Mouse (Mus musculus) gastrocnemius, postnatal 25 days (tissue): ENCODE results near the gene Usp49. TPM values are rescaled to one million over a fixed set of nuclear protein-coding genes. Genes with fewer than 3 reads are reported as not detected.

Experiments
- DNase-seq: peaks from one replicate; pipeline ENCODE4 v3.0.0; 2022
- total RNA-seq, 2 experiments: library from RNA; stranded (reverse); gene quantifications; 1 replicate in 1 of 2; 2 replicates in 1 of 2; pipeline ENCODE4 v1.2.3; 2021

The Usp49 gene
- total RNA-seq, 2 experiments from 2014 or later: 2.2 to 2.8 TPM

GRCm38 (mm10) chr17:47693671-47694441, 63.4 kb downstream of the Usp49 start:
- peak; percentile 47 for DNase-seq

- no peak for DNase-seq
Measured at GRCm38 (mm10) chr17:47694442-47694502, 63.8 kb downstream of the Usp49 start, which contains the start of gene Gm21981. Gm21981 (minus strand) TSS chr17:47694455.

- DNase-seq: peak; percentile 96
Measured at GRCm38 (mm10) chr17:47694503-47695336, 64.2 kb downstream of the Usp49 start, which contains the start of gene Prickle4. Prickle4 (minus strand) TSS chr17:47694736.

GRCm38 (mm10) chr17:47695337-47695710, 64.8 kb downstream of the Usp49 start:
- DNase-seq: no peak

DNA sequence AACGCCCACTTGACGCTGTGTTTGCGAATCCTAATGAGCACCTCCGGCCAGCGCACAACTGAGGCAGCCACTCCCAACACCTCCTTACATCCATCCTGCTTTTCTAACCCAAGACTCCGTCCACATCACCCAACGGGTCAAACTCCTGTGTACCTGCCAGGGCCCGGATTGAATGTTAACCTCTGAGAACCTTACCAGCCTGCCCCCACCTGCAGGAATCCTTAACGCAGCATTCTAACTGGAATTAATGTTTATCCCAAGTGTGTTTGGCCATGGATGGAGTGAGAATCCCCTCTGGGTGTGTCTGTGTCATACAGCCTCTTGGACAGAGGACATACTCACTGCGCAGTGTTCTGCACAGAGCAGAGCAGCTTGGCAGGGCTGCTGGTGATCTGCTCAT, 67.7 kb downstream of the Usp49 start:
- DNase-seq: no peak

GRCm38 (mm10) chr17:47699055-47699454, 68.6 kb downstream of the Usp49 start:
- no peak for DNase-seq

DNA sequence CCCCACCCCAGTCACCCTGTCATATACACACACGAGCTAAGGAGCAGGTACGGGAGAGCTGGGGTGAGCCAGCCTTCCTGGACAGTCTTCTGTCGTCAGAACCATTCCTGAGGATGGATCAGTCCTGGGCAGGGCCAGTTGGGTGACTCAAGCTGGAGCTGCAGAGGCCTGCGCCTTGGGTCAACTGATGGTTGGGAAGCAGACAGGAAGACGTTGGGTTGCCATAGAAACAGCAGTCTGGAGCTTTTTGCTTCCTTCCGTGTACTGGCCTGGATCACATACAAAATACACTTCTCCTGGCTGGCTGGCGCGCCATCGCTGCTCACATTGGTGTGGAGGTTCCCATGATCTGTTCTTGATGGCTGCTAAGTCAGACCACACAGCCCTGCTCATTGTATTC, 71.3 kb downstream of the Usp49 start:
- DNase-seq: no peak

- no peak for DNase-seq
Measured at GRCm38 (mm10) chr17:47702548-47703345, 72.3 kb downstream of the Usp49 start.

GRCm38 (mm10) chr17:47703556-47703955, 73.1 kb downstream of the Usp49 start:
- no peak for DNase-seq

DNA sequence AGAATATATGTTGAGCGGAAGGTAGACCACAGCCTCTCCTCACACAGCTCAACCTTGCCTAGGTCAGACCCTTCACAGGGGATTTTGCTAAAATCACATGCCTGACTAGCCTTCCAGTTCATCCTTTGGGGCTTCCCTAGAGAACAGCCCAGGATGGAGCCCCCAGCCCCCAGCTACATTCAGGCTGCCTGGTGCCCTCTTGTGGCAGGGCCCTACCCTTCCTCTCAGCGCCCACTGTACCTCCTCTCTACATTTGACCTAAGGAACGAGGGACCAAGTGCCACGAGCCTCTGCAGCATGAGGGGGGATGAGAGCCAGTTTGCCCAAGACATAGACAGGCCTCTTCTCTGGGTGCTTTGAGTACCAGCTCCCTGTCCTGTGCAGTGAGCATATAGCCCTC, 74.2 kb downstream of the Usp49 start:
- DNase-seq: no peak

GRCm38 (mm10) chr17:47706196-47706595, 75.7 kb downstream of the Usp49 start:
- no peak for DNase-seq

DNA sequence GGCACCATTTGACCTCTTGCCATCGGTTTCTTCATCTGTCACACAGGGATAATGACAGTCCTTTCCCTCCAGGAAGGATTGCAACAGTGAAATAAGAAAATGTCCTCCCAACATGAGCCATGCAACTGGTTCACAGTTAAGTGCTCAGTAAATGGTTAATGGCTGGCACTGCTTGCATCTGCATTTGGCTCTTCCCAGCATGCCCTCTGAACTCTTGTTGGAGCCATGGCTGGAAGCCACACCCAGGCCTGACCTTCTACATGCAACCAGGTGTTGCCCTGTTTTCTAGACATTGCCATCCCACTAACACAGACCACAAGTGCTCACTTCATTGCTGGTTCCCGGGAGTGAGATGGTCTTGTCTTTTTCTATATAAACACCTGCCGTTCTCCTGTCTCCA, 77.5 kb downstream of the Usp49 start:
- no peak for DNase-seq

DNA sequence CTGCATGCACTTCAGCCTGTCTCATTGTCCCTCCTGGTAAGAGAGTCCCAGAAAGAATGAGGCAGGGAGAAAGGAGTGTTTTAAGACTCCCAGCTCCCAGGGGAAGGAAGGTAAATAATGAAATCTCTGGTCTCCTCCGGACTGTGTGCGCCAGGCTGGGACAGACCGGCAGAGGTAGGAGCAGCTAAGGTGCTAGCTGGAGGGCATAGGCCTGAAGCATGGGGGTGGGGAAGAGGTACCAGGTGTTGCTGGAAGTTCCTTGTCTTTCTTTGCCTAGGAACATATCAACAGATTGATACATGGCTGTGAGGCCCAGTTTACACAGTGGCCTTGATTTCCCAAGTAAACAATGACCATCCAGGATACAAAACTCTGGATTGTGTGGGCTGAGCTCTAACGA, 78.5 kb downstream of the Usp49 start:
- no peak for DNase-seq

- DNase-seq: no peak
Measured at GRCm38 (mm10) chr17:47710036-47710435, 79.5 kb downstream of the Usp49 start.

DNA sequence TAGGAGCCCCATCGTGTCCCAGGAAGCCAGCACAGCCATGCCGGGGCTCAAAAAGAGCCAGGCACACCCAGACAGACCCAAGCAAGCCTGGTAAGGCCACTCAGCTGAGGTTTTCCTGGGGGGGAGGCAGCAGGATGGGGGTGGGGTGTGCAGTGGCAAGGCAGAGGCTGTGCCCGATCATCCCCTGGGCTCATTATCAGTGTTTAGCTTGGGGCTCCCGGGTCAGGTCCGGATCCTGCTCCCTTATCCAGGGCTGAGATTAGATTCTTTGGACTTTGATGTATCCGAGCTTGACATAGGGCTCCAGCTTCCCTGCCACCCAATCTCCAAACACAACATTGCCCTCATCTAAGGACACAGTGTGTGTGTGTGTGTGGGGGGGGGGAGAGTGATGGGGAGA, 81.4 kb downstream of the Usp49 start:
- DNase-seq: no peak

DNA sequence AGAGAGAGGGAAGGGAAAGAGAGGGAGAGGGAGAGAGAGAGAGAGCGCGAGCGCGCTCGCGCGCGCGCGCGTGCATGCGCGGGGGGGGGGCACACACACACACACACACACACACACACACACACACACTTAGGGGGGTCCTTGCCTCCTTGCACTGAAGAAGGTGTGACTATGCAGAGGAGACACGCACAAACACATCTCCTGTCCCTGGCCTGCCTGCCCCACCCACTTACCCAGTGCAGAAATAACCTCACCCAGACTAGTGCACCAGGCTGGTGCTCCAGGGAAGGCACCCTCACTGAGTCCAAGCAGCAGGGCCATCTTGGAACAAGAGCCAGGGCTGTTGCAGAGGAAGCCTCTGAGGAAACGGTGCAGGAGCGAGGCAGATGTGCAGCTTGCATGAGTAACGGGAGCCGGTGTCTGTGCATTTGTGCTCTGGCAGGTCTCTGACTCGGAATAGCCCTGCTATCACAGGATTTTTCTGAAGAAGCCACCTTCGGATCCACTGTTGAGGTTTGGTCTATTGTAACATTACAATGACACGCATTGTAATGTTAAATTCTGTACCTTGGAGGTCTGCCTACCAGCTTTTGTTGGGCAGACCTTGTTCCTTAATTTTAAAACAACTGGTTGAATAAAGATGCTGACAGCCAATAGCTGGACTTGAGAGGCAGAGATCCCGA, 82.5 kb downstream of the Usp49 start:
- DNase-seq: no peak

DNA sequence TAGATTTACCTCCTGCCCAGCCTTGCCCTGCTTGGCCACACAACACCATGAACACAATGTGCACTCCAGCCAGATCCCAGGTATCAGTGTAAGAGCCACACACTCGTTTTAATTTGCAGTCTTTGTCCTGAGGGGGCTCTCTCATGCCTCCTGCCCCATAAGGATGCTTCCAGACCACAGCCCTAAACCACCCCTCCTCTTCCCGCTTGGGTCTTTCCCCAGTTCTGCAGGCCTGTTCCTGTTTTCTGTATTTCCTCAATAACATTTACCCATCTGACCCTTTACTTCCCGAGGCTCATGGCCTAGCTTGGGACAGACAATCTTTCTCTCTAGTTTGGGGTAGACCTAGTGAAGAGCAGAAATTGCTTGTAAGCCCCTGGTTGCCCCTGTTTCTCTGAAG, 84.5 kb downstream of the Usp49 start:
- no peak for DNase-seq

GRCm38 (mm10) chr17:47721183-47721582, 90.7 kb downstream of the Usp49 start:
- no peak for DNase-seq

DNA sequence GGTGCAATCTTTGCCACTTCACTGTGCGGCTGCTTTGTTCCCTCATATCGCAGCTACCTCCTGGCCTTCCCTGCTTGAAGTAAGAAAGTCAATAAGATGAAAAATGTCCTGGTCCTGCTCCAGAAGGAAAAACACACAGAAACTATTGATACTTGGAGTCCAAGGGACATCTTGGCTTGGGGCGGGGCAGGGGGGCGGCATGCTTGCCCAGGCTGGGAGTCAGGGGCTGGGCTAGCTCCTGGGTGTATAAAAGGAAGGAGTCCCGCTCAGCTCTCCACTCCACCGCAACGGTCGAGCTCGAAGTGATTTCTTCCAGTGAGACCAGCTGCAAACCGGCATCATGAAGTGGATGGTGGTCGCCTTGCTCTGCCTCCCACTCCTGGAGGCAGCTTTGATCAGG, 96.1 kb downstream of the Usp49 start, which contains the start of gene Pgc:
Gene Pgc, plus strand, starts transcription at position 277 of the 400 bp plus-strand sequence.
- no peak for DNase-seq

DNA sequence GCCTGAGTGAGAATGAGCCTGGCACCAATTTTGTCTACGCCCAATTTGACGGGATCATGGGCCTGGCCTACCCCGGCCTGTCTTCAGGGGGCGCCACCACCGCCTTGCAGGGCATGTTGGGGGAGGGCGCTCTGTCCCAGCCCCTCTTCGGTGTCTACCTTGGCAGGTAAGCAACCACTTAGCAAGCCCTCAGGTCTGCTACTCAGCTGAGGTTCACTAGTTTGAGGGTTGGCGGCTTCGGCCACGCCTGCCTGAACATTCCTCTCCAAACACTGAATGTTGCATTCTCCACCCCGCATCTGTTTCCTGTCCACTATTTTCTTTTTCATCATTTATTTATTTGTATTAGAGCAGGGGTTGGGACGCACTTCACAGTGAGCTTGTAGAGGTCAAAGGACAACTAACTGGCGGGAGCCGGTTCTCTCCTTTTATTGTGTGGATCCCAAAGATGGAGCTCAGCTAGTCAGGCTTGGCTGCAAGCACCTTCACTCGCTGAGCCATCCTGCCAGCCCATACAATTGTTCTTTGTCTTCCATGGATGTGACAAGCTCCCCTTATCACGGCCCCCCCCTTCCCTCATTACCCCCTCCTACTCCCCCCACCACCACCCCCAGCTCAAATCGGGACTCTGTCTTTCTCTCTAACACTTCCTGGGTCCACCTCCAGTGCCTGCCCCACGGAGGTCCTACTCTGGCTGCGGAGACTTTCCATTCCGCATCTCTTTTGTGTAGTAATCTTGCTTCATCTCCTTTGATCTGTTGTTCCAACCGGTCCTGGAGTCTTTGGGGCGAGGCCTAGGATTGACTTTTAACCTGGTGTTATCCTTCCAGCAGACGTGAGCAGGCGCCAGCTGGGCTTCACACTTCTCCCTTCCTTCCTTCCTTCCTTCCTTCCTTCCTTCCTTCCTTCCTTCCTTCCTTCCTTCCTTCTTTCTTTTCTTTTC, 100.4 kb downstream of the Usp49 start:
- DNase-seq: no peak

DNA sequence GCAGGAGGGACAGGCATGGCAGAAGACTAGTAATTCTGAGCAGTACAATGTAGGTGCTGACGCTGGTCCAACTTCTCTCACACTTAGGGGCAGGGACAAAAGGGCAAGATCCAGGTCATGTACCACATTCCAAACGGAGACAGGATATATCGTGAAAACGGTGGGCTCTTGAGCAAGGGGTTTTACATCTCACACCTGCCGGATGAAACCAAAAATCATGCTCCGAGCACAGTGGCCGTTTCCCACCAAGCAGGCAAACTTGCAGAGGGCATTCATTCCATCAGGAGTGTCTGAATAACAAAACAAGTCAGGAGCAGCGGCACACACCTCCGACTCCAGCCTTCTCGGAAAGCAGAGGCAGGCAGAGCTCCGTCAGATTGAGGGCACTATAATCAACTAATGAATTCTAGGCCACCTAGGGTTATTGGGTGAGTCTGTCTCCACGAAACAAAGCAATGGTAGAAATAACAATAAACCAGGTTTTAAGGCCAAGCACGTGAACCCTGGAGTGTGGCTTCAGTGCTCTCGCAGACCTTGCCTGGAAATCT, 105.1 kb downstream of the Usp49 start:
- no peak for DNase-seq
